Mouse (Mus musculus): ENCODE measurements around the gene Epor.

DNA sequence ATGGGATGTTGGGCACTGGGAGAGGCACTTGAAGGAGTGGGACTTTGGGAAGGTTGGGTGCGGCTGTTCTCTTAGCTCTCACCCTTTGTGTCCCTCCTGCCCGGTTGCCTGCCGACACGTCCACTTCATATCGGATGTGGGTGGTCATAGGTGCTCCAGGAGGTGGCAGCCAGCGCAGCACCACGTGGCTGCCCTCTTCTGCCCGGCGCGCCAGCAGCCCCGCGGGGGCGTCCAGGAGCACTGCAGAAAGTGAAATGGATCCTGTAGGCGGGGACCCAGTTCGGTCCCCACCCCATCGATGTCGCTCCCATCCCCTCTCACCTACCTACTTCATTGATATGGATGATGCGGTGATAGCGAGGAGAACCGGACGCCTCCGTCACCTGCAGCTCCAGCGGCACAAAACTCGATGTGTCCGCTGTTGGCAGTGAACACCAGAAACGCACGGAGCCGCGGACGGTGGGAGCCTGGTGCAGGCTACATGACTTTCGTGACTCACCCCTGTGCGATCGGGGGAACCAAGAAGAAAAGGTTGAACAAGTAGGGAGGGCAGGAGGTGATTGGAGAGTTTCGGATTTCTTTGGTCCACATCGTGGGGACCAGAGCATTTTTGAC lies 1.8 kb downstream of the Epor start:
- TF ChIP-seq CTCF (conservative IDR thresholded peaks at IDR 0.05; ENCODE audit: low read length) (no peak), POU5F1 (IDR thresholded peaks at IDR 0.05; ENCODE audit: borderline replicate concordance, low read length) (no peak)
